Mouse (Mus musculus): Measurements from ENCODE around the gene Zfp953. TPM values are rescaled to one million over a fixed set of nuclear protein-coding genes. Genes with fewer than 3 reads are reported as not detected.
A peak's percentile ranks its signal among the peaks of the same experiment; 100 is the strongest.

Zfp953 gene
- polyA plus RNA-seq, 1 experiment, result 0.47 TPM

DNA sequence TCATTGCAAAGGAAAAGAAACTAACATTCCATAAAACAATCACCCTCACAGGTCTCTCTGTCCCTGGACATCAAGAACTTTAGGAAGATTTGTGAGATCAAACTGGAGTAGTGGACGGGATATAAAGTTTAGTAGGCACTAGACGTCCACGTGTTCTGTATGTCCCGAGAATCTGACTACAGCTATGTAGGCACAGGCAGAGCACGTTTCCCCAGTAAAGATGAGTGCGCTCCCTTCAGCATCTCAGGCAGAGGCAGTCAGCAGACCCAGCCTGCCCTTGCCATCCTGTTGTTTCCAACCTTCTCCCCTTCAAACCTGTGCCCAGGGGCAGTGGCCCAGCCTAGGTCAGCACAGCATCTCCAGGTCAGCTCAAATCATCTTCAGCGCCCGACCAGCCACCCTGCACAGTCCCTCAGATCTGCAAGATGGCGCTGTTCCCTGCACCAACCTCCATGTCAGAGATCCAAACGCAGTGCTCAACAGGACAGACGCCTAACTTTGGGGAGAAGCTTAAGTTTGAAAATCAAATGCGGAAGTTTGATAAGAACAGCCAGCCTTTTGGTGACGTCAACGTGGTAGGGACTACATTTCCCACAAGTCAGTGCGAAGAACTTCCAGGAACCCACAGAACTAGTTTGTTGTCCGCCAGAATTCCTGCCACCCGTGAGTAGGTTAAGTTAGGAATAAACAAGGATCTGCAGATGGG, 28.2 kb downstream of the Zfp953 start, which contains the start of gene Zfp595:
Gene Zfp595, minus strand, starts transcription at position 552 of the 706 bp plus-strand sequence.
- H3K27ac ChIP-seq (ENCODE audit: insufficient read depth, low read depth, low read length), result 0 out of 2 replicates have a peak within 1 kb of the TSS, but pooled peaks have one; percentile 28
- no peaks in the 10 kb centered on the region for H3K4me1 ChIP-seq (ENCODE audit: control insufficient read depth, insufficient read depth, low read length)
- no peaks in the 10 kb centered on the region for H3K36me3 ChIP-seq (ENCODE audit: control insufficient read depth, insufficient read depth, low read length)
- H3K27me3 ChIP-seq (replicated peaks; ENCODE audit: control insufficient read depth, insufficient read depth, low read length), result no peaks in the 10 kb centered on the region
- WGBS, result 6% methylated on average over 17 of the region's 17 CpGs
- peak; percentile 95 for DNase-seq
- peak within 1 kb of the TSS; percentile 60 for H3K4me3 ChIP-seq (ENCODE audit: insufficient read depth, low read depth, low read length)
- TF ChIP-seq POLR2A (IDR thresholded peaks at IDR 0.05; ENCODE audit: low read depth, low read length) (no peak), CTCF (conservative IDR thresholded peaks at IDR 0.05; ENCODE audit: insufficient read depth, insufficient read length, low read depth, low read length) (peak; percentile 56)

- TF ChIP-seq CTCF (conservative IDR thresholded peaks at IDR 0.05; ENCODE audit: insufficient read depth, insufficient read length, low read depth, low read length), result no peak
- TF ChIP-seq POLR2A (IDR thresholded peaks at IDR 0.05; ENCODE audit: low read depth, low read length), result no peak
- DNase-seq, result no peak
- WGBS, result 24% methylated on average over 5 of the region's 5 CpGs
- H3K4me3 ChIP-seq (ENCODE audit: insufficient read depth, low read depth, low read length), result peak overlapping the region; percentile 81; the same call in 1 of the 2 replicates
- H3K27ac ChIP-seq (ENCODE audit: insufficient read depth, low read depth, low read length), result no peak overlapping the region
- H3K4me1 ChIP-seq (ENCODE audit: control insufficient read depth, insufficient read depth, low read length), result no peaks in the 10 kb centered on the region; the same call in 1 of the 2 replicates
- no peaks in the 10 kb centered on the region for H3K36me3 ChIP-seq (ENCODE audit: control insufficient read depth, insufficient read depth, low read length)
- no peaks in the 10 kb centered on the region for H3K27me3 ChIP-seq (replicated peaks; ENCODE audit: control insufficient read depth, insufficient read depth, low read length)
Observed at GRCm38 (mm10) chr13:67306718-67307117, 53.7 kb downstream of the Zfp953 start.

- no peaks in the 10 kb centered on the region for H3K27me3 ChIP-seq (replicated peaks; ENCODE audit: control insufficient read depth, insufficient read depth, low read length)
- no peak for TF ChIP-seq CTCF (conservative IDR thresholded peaks at IDR 0.05; ENCODE audit: insufficient read depth, insufficient read length, low read depth, low read length)
- TF ChIP-seq POLR2A (IDR thresholded peaks at IDR 0.05; ENCODE audit: low read depth, low read length), result no peak
- H3K27ac ChIP-seq (ENCODE audit: insufficient read depth, low read depth, low read length), result peak within 1 kb of the TSS; percentile 84
- WGBS, result 4% methylated on average over 16 of the region's 16 CpGs
- H3K4me1 ChIP-seq (ENCODE audit: control insufficient read depth, insufficient read depth, low read length), result no peaks in the 10 kb centered on the region; the same call in 1 of the 2 replicates
- H3K36me3 ChIP-seq (ENCODE audit: control insufficient read depth, insufficient read depth, low read length), result no peaks in the 10 kb centered on the region
- H3K4me3 ChIP-seq (ENCODE audit: insufficient read depth, low read depth, low read length), result peak within 1 kb of the TSS; percentile 81
- DNase-seq, result peak; percentile 95
Observed at GRCm38 (mm10) chr13:67305822-67306672, 54.4 kb downstream of the Zfp953 start, which contains the start of gene Zfp457. Gene Zfp457 (minus strand): TSS chr13:67306485.

Other genes starting within 250 kb of the Zfp953 start
- gene Rslcan18, start 244.3 kb downstream of the Zfp953 start, polyA plus RNA-seq (2012; rRNA removed), result 0.31 and 0.53 TPM in 2 replicates
- 0.31 and 0.39 TPM in 2 replicates for gene Zfp759, start 238.9 kb downstream of the Zfp953 start, polyA plus RNA-seq (2012; rRNA removed)
- gene Rsl1, start 187.4 kb downstream of the Zfp953 start, polyA plus RNA-seq (2012; rRNA removed), result 2.4 and 3.0 TPM in 2 replicates
- gene Zfp455, start 166.1 kb downstream of the Zfp953 start, polyA plus RNA-seq (2012; rRNA removed), result 0.12 and 0.36 TPM in 2 replicates
- 0.53 and 0.61 TPM in 2 replicates for gene Zfp458, start 82.1 kb downstream of the Zfp953 start, polyA plus RNA-seq (2012; rRNA removed)
- gene Zfp457, start 54.1 kb downstream of the Zfp953 start, polyA plus RNA-seq (2012; rRNA removed), result 2.0 and 2.1 TPM in 2 replicates
- gene Zfp595, start 28.0 kb downstream of the Zfp953 start, polyA plus RNA-seq (2012; rRNA removed), result 0.65 and 0.78 TPM in 2 replicates
- gene Gm28044, start 69 bp downstream of the Zfp953 start, polyA plus RNA-seq (2012; rRNA removed), result 0.20 TPM in 1 of 2 replicates, not detected in the other
- 0.25 TPM in 1 of 2 replicates, not detected in the other for gene Gm28041, start 15.1 kb upstream of the Zfp953 start, polyA plus RNA-seq (2012; rRNA removed)
- 0.15 and 0.31 TPM in 2 replicates for gene Zfp456, start 15.2 kb upstream of the Zfp953 start, polyA plus RNA-seq (2012; rRNA removed)
- gene Zfp429, start 39.2 kb upstream of the Zfp953 start, polyA plus RNA-seq (2012; rRNA removed), result 1.8 and 3.4 TPM in 2 replicates
- gene Zfp459, start 60.8 kb upstream of the Zfp953 start, polyA plus RNA-seq (2012; rRNA removed), result 0.24 and 0.44 TPM in 2 replicates
- 2.0 and 2.8 TPM in 2 replicates for gene Zfp874a, start 91.0 kb upstream of the Zfp953 start, polyA plus RNA-seq (2012; rRNA removed)
- gene Zfp874b, start 123.7 kb upstream of the Zfp953 start, polyA plus RNA-seq (2012; rRNA removed), result 3.5 TPM in 2 replicates
- 0.88 and 1.3 TPM in 2 replicates for gene Zfp58, start 139.9 kb upstream of the Zfp953 start, polyA plus RNA-seq (2012; rRNA removed)
- gene Gm26965, start 165.5 kb upstream of the Zfp953 start, polyA plus RNA-seq (2012; rRNA removed), result not detected in 2 replicates
- gene Zfp87, start 165.6 kb upstream of the Zfp953 start, polyA plus RNA-seq (2012; rRNA removed), result 28.0 and 30.8 TPM in 2 replicates
- 2.2 and 3.3 TPM in 2 replicates for gene Zfp748, start 193.2 kb upstream of the Zfp953 start, polyA plus RNA-seq (2012; rRNA removed)
- 0.49 and 0.86 TPM in 2 replicates for gene Zfp729b, start 249.1 kb upstream of the Zfp953 start, polyA plus RNA-seq (2012; rRNA removed)

All from kidney, adult 2 months (tissue).